Mouse (Mus musculus): ENCODE results near the gene Anxa5.
A peak's percentile ranks its signal among the peaks of the same experiment; 100 is the strongest.

Anxa5 gene

GRCm38 (mm10) chr3:36449292-36450165 is 26.2 kb downstream of the Anxa5 start:
- DNase-seq (ENCODE audit: low spot score in 2 of 2): no peak

- no peak for DNase-seq (ENCODE audit: low spot score in 2 of 2)
Observed at GRCm38 (mm10) chr3:36446918-36447317, 28.8 kb downstream of the Anxa5 start.

- no peak for DNase-seq (ENCODE audit: low spot score in 2 of 2)
Observed at GRCm38 (mm10) chr3:36446506-36446905, 29.2 kb downstream of the Anxa5 start.

- DNase-seq (ENCODE audit: low spot score in 2 of 2): no peak
Observed at GRCm38 (mm10) chr3:36446041-36446440, 29.7 kb downstream of the Anxa5 start.

GRCm38 (mm10) chr3:36442426-36442825 is 33.3 kb downstream of the Anxa5 start:
- DNase-seq (ENCODE audit: low spot score in 2 of 2): peak; percentile 36 to 62

GRCm38 (mm10) chr3:36440280-36440679 is 35.4 kb downstream of the Anxa5 start:
- no peak for DNase-seq (ENCODE audit: low spot score in 2 of 2)

GRCm38 (mm10) chr3:36430360-36430759 is 45.3 kb downstream of the Anxa5 start:
- no peak for DNase-seq (ENCODE audit: low spot score in 2 of 2)

GRCm38 (mm10) chr3:36427386-36427785 is 48.3 kb downstream of the Anxa5 start:
- DNase-seq (ENCODE audit: low spot score in 2 of 2): no peak

GRCm38 (mm10) chr3:36409456-36409855 is 66.2 kb downstream of the Anxa5 start:
- no peak for DNase-seq (ENCODE audit: low spot score in 2 of 2)

GRCm38 (mm10) chr3:36406967-36407366 is 68.7 kb downstream of the Anxa5 start:
- DNase-seq (ENCODE audit: low spot score in 2 of 2): no peak

GRCm38 (mm10) chr3:36406340-36406739 is 69.4 kb downstream of the Anxa5 start:
- no peak for DNase-seq (ENCODE audit: low spot score in 2 of 2)

- DNase-seq (ENCODE audit: low spot score in 2 of 2): no peak
Observed at GRCm38 (mm10) chr3:36401900-36402299, 73.8 kb downstream of the Anxa5 start.

- peak in 1 of 2 experiments; percentile 16 for DNase-seq (ENCODE audit: low spot score in 2 of 2)
Observed at GRCm38 (mm10) chr3:36400657-36401056, 75.0 kb downstream of the Anxa5 start.
